Mouse (Mus musculus): Measurements from ENCODE around the gene Galntl6. TPM values are rescaled to one million over a fixed set of nuclear protein-coding genes. Genes with fewer than 3 reads are reported as not detected.
"Not testable (repeated sequence)": the region's sequence is repeated elsewhere in the genome, so short reads cannot be mapped to it uniquely, and the experiment has no call there.

Galntl6 gene
- polyA plus RNA-seq, 1 experiment from 2014 or later = 0.03 TPM

DNA sequence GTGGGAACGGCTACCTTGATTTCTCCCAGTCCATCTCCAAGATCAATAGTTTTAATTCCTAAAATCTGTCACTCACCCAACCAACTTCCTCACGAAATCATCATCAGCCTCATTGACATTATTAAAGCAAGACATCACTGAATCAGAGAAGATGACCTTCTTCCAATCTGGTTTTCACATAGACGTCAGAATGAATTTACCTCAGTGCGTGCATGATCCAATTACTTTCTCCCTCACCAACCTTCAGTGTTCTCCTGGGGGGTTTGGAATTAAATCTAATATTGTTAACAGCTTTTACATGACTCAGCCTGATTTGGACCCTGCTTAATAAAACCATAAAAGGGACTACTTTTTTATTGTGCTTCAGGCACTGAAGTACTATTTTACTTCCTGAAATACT lies 307.7 kb downstream of the Galntl6 start:
- Histone ChIP-seq H3K27ac (no peak overlapping the region), H3K27me3 (no peaks in the 10 kb centered on the region), H3K4me1 (replicated peaks) (no peaks in the 10 kb centered on the region), H3K4me2 (no peak overlapping the region), H3K9me3 (replicated peaks) (no peaks in the 10 kb centered on the region), H3K9ac (no peak overlapping the region), H3K4me3 (replicated peaks) (no peak overlapping the region), H3K36me3 (no peaks in the 10 kb centered on the region)
- DNase-seq (no peak), ATAC-seq (ENCODE audit: low read depth) (no peak)
- WGBS (ENCODE audit: insufficient replicate concordance) = 70% methylated on average over 4 of the region's 4 CpGs

DNA sequence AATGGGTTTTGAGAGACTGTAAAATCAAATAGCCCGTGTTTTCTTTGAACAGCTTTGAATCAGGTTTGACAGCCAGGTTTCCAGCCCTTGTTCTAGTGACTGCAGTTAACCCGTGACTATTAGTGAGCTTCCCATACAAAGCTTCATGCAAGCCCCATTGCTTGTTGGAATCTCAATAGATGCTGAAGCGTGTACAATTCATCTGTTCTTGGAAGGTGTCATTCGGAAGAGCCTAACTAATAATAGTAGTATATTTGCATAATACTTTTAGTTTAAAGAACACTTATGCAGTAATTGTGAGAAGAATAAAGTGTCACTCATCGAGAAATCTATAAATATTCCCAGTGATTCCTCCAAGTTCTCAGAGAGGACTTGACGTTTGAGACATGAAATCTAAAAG lies 314.6 kb downstream of the Galntl6 start:
- H3K4me2 ChIP-seq = no peak overlapping the region
- DNase-seq = no peak
- WGBS (ENCODE audit: insufficient replicate concordance) = 61% methylated on average over 6 of the region's 6 CpGs

GRCm38 (mm10) chr8:58575346-58575745 lies 337.1 kb downstream of the Galntl6 start:
- H3K27ac ChIP-seq = no peak overlapping the region
- no peak overlapping the region for H3K9ac ChIP-seq
- DNase-seq = no peak
- no peaks in the 10 kb centered on the region for H3K4me1 ChIP-seq (replicated peaks)
- H3K27me3 ChIP-seq = no peaks in the 10 kb centered on the region
- H3K4me2 ChIP-seq = no peak overlapping the region
- H3K36me3 ChIP-seq = no peaks in the 10 kb centered on the region
- no peak overlapping the region for H3K4me3 ChIP-seq (replicated peaks)
- no peaks in the 10 kb centered on the region for H3K9me3 ChIP-seq (replicated peaks)
- 63% methylated on average over 1 of the region's 1 CpGs for WGBS (ENCODE audit: insufficient replicate concordance)
- no peak for ATAC-seq (ENCODE audit: low read depth)

More for the DNA sequence above, 314.6 kb downstream of the Galntl6 start:
- H3K4me3 ChIP-seq (replicated peaks) = no peak overlapping the region
- H3K36me3 ChIP-seq = no peaks in the 10 kb centered on the region
- H3K9me3 ChIP-seq (replicated peaks) = no peaks in the 10 kb centered on the region
- H3K27me3 ChIP-seq = no peaks in the 10 kb centered on the region
- no peak for ATAC-seq (ENCODE audit: low read depth)
- H3K4me1 ChIP-seq (replicated peaks) = no peaks in the 10 kb centered on the region
- no peak overlapping the region for H3K9ac ChIP-seq
- H3K27ac ChIP-seq = no peak overlapping the region

- Histone ChIP-seq H3K4me1 (replicated peaks) (no peaks in the 10 kb centered on the region), H3K4me2 (no peak overlapping the region), H3K4me3 (replicated peaks) (no peak overlapping the region), H3K36me3 (no peaks in the 10 kb centered on the region), H3K27ac (no peak overlapping the region), H3K27me3 (no peaks in the 10 kb centered on the region), H3K9me3 (replicated peaks) (no peaks in the 10 kb centered on the region), H3K9ac (no peak overlapping the region)
- DNase-seq (no peak), ATAC-seq (ENCODE audit: low read depth) (no peak)
- 38% methylated on average over 2 of the region's 2 CpGs for WGBS (ENCODE audit: insufficient replicate concordance)
Measured at GRCm38 (mm10) chr8:58568086-58568485, 344.4 kb downstream of the Galntl6 start.

DNA sequence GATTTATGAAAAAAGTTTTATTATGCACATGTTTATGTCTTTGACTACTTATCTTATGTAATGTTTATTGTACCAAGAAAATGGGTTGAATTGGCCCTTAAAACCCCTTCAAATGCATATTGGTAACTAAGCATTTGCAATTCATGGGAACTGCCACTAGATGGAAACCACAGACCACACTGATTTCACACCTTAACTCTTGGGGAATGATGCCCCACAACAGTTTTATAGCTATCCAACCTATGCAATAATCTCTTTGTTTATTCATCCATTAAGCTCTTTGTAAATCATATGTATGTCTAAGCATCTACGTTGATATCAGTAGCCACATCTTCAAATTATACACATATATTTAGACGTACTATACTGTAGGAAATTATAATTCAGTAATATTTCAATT lies 346.3 kb downstream of the Galntl6 start:
- Histone ChIP-seq H3K27ac (no peak overlapping the region), H3K27me3 (no peaks in the 10 kb centered on the region), H3K36me3 (no peaks in the 10 kb centered on the region), H3K4me2 (no peak overlapping the region), H3K9ac (no peak overlapping the region), H3K4me1 (replicated peaks) (no peaks in the 10 kb centered on the region), H3K4me3 (replicated peaks) (no peak overlapping the region), H3K9me3 (replicated peaks) (no peaks in the 10 kb centered on the region)
- DNase-seq = no peak
- ATAC-seq (ENCODE audit: low read depth) = no peak
- WGBS (ENCODE audit: insufficient replicate concordance) = 44% methylated on average over 2 of the region's 2 CpGs

DNA sequence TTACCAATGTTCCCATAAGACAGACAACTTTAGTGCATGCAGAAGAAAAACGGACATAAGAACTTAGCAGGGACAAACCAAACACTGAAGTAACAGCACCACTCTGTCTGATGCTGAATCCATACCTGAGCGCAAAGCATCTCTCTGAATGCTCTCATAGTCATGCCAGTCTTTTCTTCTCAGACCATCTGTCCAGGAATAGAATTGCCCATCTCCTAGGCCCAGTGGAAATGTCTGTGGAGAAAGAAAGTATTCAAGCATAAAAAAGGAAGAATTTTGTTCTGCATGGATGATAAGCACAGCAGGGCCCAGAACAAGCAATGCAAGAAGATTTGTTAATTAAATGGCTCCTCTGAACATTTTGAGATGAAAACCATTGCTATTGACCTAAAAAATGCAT lies 376.7 kb downstream of the Galntl6 start:
- no peaks in the 10 kb centered on the region for H3K36me3 ChIP-seq
- no peak overlapping the region for H3K4me3 ChIP-seq (replicated peaks)
- DNase-seq (no peak), ATAC-seq (ENCODE audit: low read depth) (no peak)
- H3K9me3 ChIP-seq (replicated peaks) = no peaks in the 10 kb centered on the region
- no peaks in the 10 kb centered on the region for H3K27me3 ChIP-seq
- no peak overlapping the region for H3K4me2 ChIP-seq
- H3K4me1 ChIP-seq (replicated peaks) = no peaks in the 10 kb centered on the region
- no peak overlapping the region for H3K9ac ChIP-seq
- WGBS (ENCODE audit: insufficient replicate concordance) = 62% methylated on average over 2 of the region's 2 CpGs
- no peak overlapping the region for H3K27ac ChIP-seq

GRCm38 (mm10) chr8:58534631-58535030 lies 377.8 kb downstream of the Galntl6 start:
- H3K9me3 ChIP-seq (replicated peaks) = no peaks in the 10 kb centered on the region
- H3K4me2 ChIP-seq = no peak overlapping the region
- no peak for ATAC-seq (ENCODE audit: low read depth)
- no peaks in the 10 kb centered on the region for H3K27me3 ChIP-seq
- no peaks in the 10 kb centered on the region for H3K4me1 ChIP-seq (replicated peaks)
- no peaks in the 10 kb centered on the region for H3K36me3 ChIP-seq
- no peak overlapping the region for H3K4me3 ChIP-seq (replicated peaks)
- DNase-seq = no peak
- no peak overlapping the region for H3K27ac ChIP-seq
- no peak overlapping the region for H3K9ac ChIP-seq

DNA sequence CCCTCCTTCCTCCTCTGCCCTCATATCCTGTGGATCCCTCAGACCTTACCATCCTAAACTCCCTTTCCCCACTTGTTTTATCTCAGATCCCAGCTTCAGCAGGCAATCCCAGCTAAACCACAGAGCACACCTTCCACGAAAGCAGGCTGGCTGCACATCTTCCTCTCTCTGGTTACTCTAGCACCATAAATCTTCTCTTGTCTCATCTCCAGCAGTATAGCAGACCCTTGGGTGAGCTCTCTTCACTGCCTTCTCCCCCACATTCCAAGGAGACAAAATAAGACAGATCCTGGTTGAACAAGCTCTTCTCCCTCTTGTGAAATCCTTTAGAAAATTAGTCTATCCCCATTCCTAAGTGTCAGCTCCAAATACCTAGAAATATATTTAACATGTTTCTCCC lies 389.0 kb downstream of the Galntl6 start:
- no peak overlapping the region for H3K27ac ChIP-seq
- no peaks in the 10 kb centered on the region for H3K4me1 ChIP-seq (replicated peaks)
- H3K4me3 ChIP-seq (replicated peaks) = no peak overlapping the region
- no peak overlapping the region for H3K9ac ChIP-seq
- no peaks in the 10 kb centered on the region for H3K27me3 ChIP-seq
- ATAC-seq (ENCODE audit: low read depth) = no peak
- H3K9me3 ChIP-seq (replicated peaks) = no peaks in the 10 kb centered on the region
- no peaks in the 10 kb centered on the region for H3K36me3 ChIP-seq
- H3K4me2 ChIP-seq = no peak overlapping the region
- no peak for DNase-seq
- WGBS (ENCODE audit: insufficient replicate concordance) = 20% methylated on average over 1 of the region's 1 CpGs

DNA sequence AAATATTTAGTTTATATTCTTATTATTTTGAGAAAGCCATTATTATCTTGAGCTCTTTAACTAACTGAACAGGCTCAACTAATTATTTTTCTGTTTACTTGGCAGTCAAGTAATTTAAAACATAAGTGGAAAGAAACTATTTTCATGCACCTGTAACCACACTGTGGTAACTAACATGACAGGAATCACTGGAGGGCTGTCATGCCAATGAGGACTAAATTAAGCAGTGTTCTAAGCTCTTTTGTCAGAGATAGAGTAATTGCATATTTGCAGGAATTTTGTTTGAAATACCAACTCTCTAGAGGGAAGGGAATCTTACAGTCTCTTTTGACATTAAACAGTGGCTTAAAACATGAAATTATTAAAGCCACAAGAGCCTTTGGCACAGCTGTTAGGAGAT lies 390.5 kb downstream of the Galntl6 start:
- no peak for ATAC-seq (ENCODE audit: low read depth)
- no peak for DNase-seq
- Histone ChIP-seq H3K4me3 (replicated peaks) (no peak overlapping the region), H3K4me2 (no peak overlapping the region), H3K36me3 (no peaks in the 10 kb centered on the region), H3K4me1 (replicated peaks) (no peaks in the 10 kb centered on the region), H3K27ac (no peak overlapping the region), H3K9me3 (replicated peaks) (no peaks in the 10 kb centered on the region), H3K27me3 (no peaks in the 10 kb centered on the region), H3K9ac (no peak overlapping the region)

GRCm38 (mm10) chr8:58510516-58510915 lies 401.9 kb downstream of the Galntl6 start:
- Histone ChIP-seq H3K27ac (no peak overlapping the region), H3K9me3 (replicated peaks) (no peaks in the 10 kb centered on the region), H3K36me3 (no peaks in the 10 kb centered on the region), H3K4me3 (replicated peaks) (no peak overlapping the region), H3K9ac (no peak overlapping the region), H3K27me3 (no peaks in the 10 kb centered on the region), H3K4me2 (no peak overlapping the region), H3K4me1 (replicated peaks) (no peaks in the 10 kb centered on the region)
- no peak for ATAC-seq (ENCODE audit: low read depth)
- no peak for DNase-seq

- ATAC-seq (ENCODE audit: low read depth) = no peak
- Histone ChIP-seq H3K27ac (no peak overlapping the region), H3K4me3 (replicated peaks) (no peak overlapping the region), H3K4me1 (replicated peaks) (no peaks in the 10 kb centered on the region), H3K9ac (no peak overlapping the region), H3K4me2 (no peak overlapping the region), H3K9me3 (replicated peaks) (no peaks in the 10 kb centered on the region), H3K27me3 (no peaks in the 10 kb centered on the region), H3K36me3 (no peaks in the 10 kb centered on the region)
- no peak for DNase-seq
- WGBS (ENCODE audit: insufficient replicate concordance) = 68% methylated on average over 1 of the region's 1 CpGs
Measured at GRCm38 (mm10) chr8:58509051-58509450, 403.4 kb downstream of the Galntl6 start.

GRCm38 (mm10) chr8:58487099-58487498 lies 425.3 kb downstream of the Galntl6 start:
- WGBS (ENCODE audit: insufficient replicate concordance) = 56% methylated on average over 4 of the region's 4 CpGs
- H3K36me3 ChIP-seq = no peaks in the 10 kb centered on the region
- no peak overlapping the region for H3K4me3 ChIP-seq (replicated peaks)
- H3K9ac ChIP-seq = no peak overlapping the region
- H3K27ac ChIP-seq = no peak overlapping the region
- no peaks in the 10 kb centered on the region for H3K9me3 ChIP-seq (replicated peaks)
- no peak overlapping the region for H3K4me2 ChIP-seq
- no peaks in the 10 kb centered on the region for H3K4me1 ChIP-seq (replicated peaks)
- H3K27me3 ChIP-seq = no peaks in the 10 kb centered on the region
- ATAC-seq (ENCODE audit: low read depth) (no peak), DNase-seq (no peak)

DNA sequence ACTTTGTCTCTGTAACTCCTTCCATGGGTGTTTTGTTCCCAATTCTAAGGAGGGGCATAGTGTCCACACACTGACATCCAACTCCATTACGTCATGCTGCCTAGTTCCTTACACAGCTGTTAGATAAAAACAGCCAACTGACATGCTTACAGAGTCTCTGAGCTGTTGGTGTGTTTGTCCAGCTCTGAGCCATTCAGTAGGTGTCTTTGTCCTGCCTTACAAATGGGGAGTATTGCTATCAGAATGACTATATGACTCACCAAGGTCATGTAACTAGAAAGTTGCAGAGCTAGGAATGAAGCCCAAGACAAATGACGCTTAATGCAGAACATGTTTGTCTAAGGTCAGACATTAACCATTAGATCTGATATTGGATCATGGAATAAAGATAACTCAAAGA lies 449.1 kb downstream of the Galntl6 start:
- H3K27me3 ChIP-seq; H3K4me2 ChIP-seq; H3K27ac ChIP-seq; DNase-seq; H3K36me3 ChIP-seq; H3K9me3 ChIP-seq (replicated peaks); H3K4me3 ChIP-seq (replicated peaks); H3K4me1 ChIP-seq (replicated peaks); ATAC-seq (ENCODE audit: low read depth); H3K9ac ChIP-seq: not testable (repeated sequence)
- 54% methylated on average over 2 of the region's 2 CpGs for WGBS (ENCODE audit: insufficient replicate concordance)
